Mouse (Mus musculus) neural tube, embryonic 14.5 days (tissue): Measurements from ENCODE around the gene Nipal3. TPM values are rescaled to one million over a fixed set of nuclear protein-coding genes. Genes with fewer than 3 reads are reported as not detected.

Experiments used
- ATAC-seq: fragments of 200-750 bp; cut with Nextera tagmentation; 2 replicates; pipeline ENCODE4 v1.8.0; 2017; ENCODE audit warnings: low read depth, mild to moderate bottlenecking, moderate TSS enrichment, moderate library complexity
- H3K27ac ChIP-seq: fragments of 300-500 bp; sonication (generic); 2 replicates; pipeline ENCODE4 v1.5.1; 2014; ENCODE audit warnings: low read depth, mild to moderate bottlenecking, control low read depth, low read length, moderate library complexity, mixed read lengths
- H3K27me3 ChIP-seq: fragments of 300-500 bp; sonication (generic); 2 replicates; pipeline ENCODE4 v1.6.1; 2014; ENCODE audit warnings: low read length; ENCODE audit not compliant: control insufficient read depth, insufficient read depth
- H3K36me3 ChIP-seq: fragments of 300-500 bp; sonication (generic); 2 replicates; pipeline ENCODE4 v1.6.1; 2014; ENCODE audit warnings: low read length, mixed read lengths; ENCODE audit not compliant: control insufficient read depth, insufficient read depth
- H3K4me1 ChIP-seq: fragments of 300-500 bp; sonication (generic); 2 replicates; pipeline ENCODE4 v1.6.1; 2014; ENCODE audit warnings: low read length; ENCODE audit not compliant: control insufficient read depth, insufficient read depth
- H3K4me2 ChIP-seq: fragments of 300-500 bp; sonication (generic); 2 replicates; pipeline ENCODE4 v1.6.1; 2014; ENCODE audit warnings: mild to moderate bottlenecking, low read depth, low read length, control low read depth
- H3K4me3 ChIP-seq: fragments of 300-500 bp; sonication (generic); 2 replicates; pipeline ENCODE4 v1.5.1; 2014; ENCODE audit warnings: low read depth, low read length, control low read depth, mixed read lengths
- H3K9ac ChIP-seq: fragments of 300-500 bp; sonication (generic); replicated peaks from 2 replicates; pipeline ENCODE4 v1.6.1; 2014; ENCODE audit warnings: low read depth, mild to moderate bottlenecking, control low read depth, low read length, mixed read lengths
- H3K9me3 ChIP-seq: fragments of 300-500 bp; sonication (generic); 2 replicates; pipeline ENCODE4 v1.6.1; 2016; ENCODE audit warnings: low read length; ENCODE audit not compliant: control insufficient read depth
- WGBS: fragments of 180-500 bp; shearing (Covaris S2); extraction: QIAGEN DNeasy Blood & Tissue Kit; methylation state at CpG from one replicate; pipeline ENCODE4 v1.1.7; 2014; 5-methylcytosine and 5-hydroxymethylcytosine counted together
- polyA plus RNA-seq: library from polyadenylated mRNA; unstranded; fragments of >200 nt; fragmentation: Nextera tagmentation; extraction: Ambion mirVana; gene quantifications from 2 replicates; pipeline ENCODE4 v1.2.1, GENCODE M21; 2014

Gene Nipal3
- polyA plus RNA-seq, 1 experiment from 2014 or later: 14.9 TPM

- Histone ChIP-seq H3K4me1 (no peaks in the 10 kb centered on the region; the same call in 1 of the 2 replicates), H3K4me2 (no peak overlapping the region), H3K27ac (no peak overlapping the region), H3K4me3 (no peak overlapping the region), H3K27me3 (no peaks in the 10 kb centered on the region), H3K36me3 (no peaks in the 10 kb centered on the region), H3K9me3 (no peaks in the 10 kb centered on the region), H3K9ac (no peak overlapping the region)
- 63% methylated on average over 2 of the region's 2 CpGs for WGBS
- ATAC-seq: no peak
Observed at GRCm38 (mm10) chr4:135530270-135530669, 35.4 kb upstream of the Nipal3 start.

GRCm38 (mm10) chr4:135526039-135526710, 31.3 kb upstream of the Nipal3 start:
- WGBS: 19% methylated on average over 14 of the region's 14 CpGs

GRCm38 (mm10) chr4:135525057-135525456, 30.2 kb upstream of the Nipal3 start:
- Histone ChIP-seq H3K4me2 (no peak overlapping the region), H3K27ac (no peak overlapping the region), H3K9me3 (no peaks in the 10 kb centered on the region), H3K9ac (no peak overlapping the region), H3K4me1 (no peaks in the 10 kb centered on the region; the same call in 1 of the 2 replicates), H3K27me3 (no peaks in the 10 kb centered on the region), H3K4me3 (no peak overlapping the region), H3K36me3 (no peaks in the 10 kb centered on the region)
- no peak for ATAC-seq
- WGBS: 74% methylated on average over 12 of the region's 12 CpGs

More at GRCm38 (mm10) chr4:135526039-135526710, 31.3 kb upstream of the Nipal3 start:
- Histone ChIP-seq H3K9me3 (no peaks in the 10 kb centered on the region), H3K4me3 (no peak overlapping the region), H3K4me2 (no peak overlapping the region), H3K27ac (no peak overlapping the region), H3K9ac (no peak overlapping the region; the same call in 1 of the 2 replicates), H3K36me3 (no peaks in the 10 kb centered on the region), H3K27me3 (no peaks in the 10 kb centered on the region), H3K4me1 (no peaks in the 10 kb centered on the region; the same call in 1 of the 2 replicates)
- peak; percentile 38; the same call in 1 of the 2 replicates for ATAC-seq

- Histone ChIP-seq H3K4me1 (no peaks in the 10 kb centered on the region; the same call in 1 of the 2 replicates), H3K9ac (no peak overlapping the region), H3K27me3 (no peaks in the 10 kb centered on the region), H3K9me3 (no peaks in the 10 kb centered on the region), H3K4me2 (no peak overlapping the region), H3K27ac (no peak overlapping the region), H3K4me3 (no peak overlapping the region), H3K36me3 (no peaks in the 10 kb centered on the region)
- no peak for ATAC-seq
- 3% methylated on average over 6 of the region's 7 CpGs for WGBS
Observed at GRCm38 (mm10) chr4:135523939-135524338, 29.1 kb upstream of the Nipal3 start.

GRCm38 (mm10) chr4:135520421-135520820, 25.6 kb upstream of the Nipal3 start:
- Histone ChIP-seq H3K4me1 (no peaks in the 10 kb centered on the region), H3K36me3 (no peaks in the 10 kb centered on the region), H3K4me3 (no peak overlapping the region), H3K9ac (no peak overlapping the region), H3K27me3 (no peaks in the 10 kb centered on the region), H3K27ac (no peak overlapping the region), H3K4me2 (no peak overlapping the region), H3K9me3 (no peaks in the 10 kb centered on the region)
- WGBS: 83% methylated on average over 9 of the region's 9 CpGs
- no peak for ATAC-seq

- Histone ChIP-seq H3K9ac (no peak overlapping the region), H3K4me2 (no peak overlapping the region), H3K27me3 (no peaks in the 10 kb centered on the region), H3K4me1 (no peaks in the 10 kb centered on the region), H3K36me3 (no peaks in the 10 kb centered on the region), H3K4me3 (no peak overlapping the region), H3K9me3 (no peaks in the 10 kb centered on the region), H3K27ac (no peak overlapping the region)
- 80% methylated on average over 12 of the region's 12 CpGs for WGBS
- no peak for ATAC-seq
Observed at GRCm38 (mm10) chr4:135518135-135518534, 23.3 kb upstream of the Nipal3 start.

- Histone ChIP-seq H3K4me2 (no peak overlapping the region), H3K9me3 (no peaks in the 10 kb centered on the region), H3K36me3 (no peaks in the 10 kb centered on the region), H3K9ac (no peak overlapping the region), H3K27me3 (no peaks in the 10 kb centered on the region), H3K4me3 (no peak overlapping the region), H3K27ac (no peak overlapping the region), H3K4me1 (no peaks in the 10 kb centered on the region)
- no peak for ATAC-seq
- 56% methylated on average over 15 of the region's 15 CpGs for WGBS
Observed at GRCm38 (mm10) chr4:135516351-135517316, 21.8 kb upstream of the Nipal3 start.

GRCm38 (mm10) chr4:135514925-135515324, 20.1 kb upstream of the Nipal3 start:
- H3K36me3 ChIP-seq: no peaks in the 10 kb centered on the region
- ATAC-seq: no peak
- no peak overlapping the region for H3K27ac ChIP-seq
- no peaks in the 10 kb centered on the region for H3K9me3 ChIP-seq
- no peaks in the 10 kb centered on the region for H3K4me1 ChIP-seq
- H3K27me3 ChIP-seq: no peaks in the 10 kb centered on the region
- H3K9ac ChIP-seq: no peak overlapping the region
- no peak overlapping the region for H3K4me3 ChIP-seq
- WGBS: 71% methylated on average over 14 of the region's 14 CpGs
- H3K4me2 ChIP-seq: no peak overlapping the region

- Histone ChIP-seq H3K36me3 (no peaks in the 10 kb centered on the region), H3K9me3 (no peaks in the 10 kb centered on the region), H3K4me3 (no peak overlapping the region), H3K4me2 (no peak overlapping the region), H3K27me3 (no peaks in the 10 kb centered on the region), H3K9ac (no peak overlapping the region), H3K4me1 (no peaks in the 10 kb centered on the region), H3K27ac (no peak overlapping the region)
- no peak for ATAC-seq
- WGBS: 91% methylated on average over 7 of the region's 7 CpGs
Observed at GRCm38 (mm10) chr4:135513865-135514264, 19.0 kb upstream of the Nipal3 start.
